Mouse (Mus musculus): ENCODE results near the gene Slc51b. TPM values are rescaled to one million over a fixed set of nuclear protein-coding genes. Genes with fewer than 3 reads are reported as not detected.

Slc51b gene
- polyA plus RNA-seq, 1 experiment from 2014 or later, result not detected

DNA sequence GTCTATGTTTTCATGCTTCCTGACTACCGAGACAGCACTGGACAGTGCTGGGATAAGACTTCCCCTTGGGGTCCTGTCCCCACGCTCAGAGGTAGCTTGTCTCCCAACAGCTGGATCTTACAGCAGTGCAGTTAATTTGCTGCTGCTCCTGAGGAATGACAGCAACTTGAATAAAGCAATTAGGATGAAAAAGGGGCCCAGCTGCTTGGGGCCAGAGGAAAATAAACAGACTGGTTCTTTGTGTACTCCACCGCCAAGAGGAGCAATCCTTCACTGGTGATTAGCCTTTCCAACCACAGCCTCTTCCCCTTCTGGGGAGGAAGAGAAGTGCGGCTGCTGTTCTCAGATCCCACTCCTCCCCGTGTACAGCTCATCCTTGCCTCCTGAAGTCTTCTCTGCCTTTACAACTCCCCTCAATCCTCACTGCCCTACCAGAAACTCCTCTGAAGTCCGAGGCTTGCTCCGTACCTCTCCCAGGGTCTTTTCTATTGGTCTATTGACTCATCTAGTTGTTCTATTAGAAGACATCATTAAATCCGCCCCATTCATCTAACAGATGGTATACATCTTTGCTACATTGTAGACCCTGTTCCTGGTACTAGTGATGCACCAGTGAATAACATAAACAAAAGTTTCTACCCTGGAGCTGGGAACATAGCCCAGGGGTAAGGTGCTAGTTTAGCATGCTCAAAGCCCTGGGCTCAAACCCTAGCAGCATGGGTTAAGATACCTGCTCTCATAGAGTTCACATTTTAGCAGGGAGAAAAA, 36.2 kb downstream of the Slc51b start:
- H3K9me3 ChIP-seq (ENCODE audit: control insufficient read depth, low read length), result no peaks in the 10 kb centered on the region
- H3K27ac ChIP-seq (replicated peaks), result no peak overlapping the region
- no peak overlapping the region for H3K4me2 ChIP-seq (replicated peaks; ENCODE audit: low read depth)
- no peaks in the 10 kb centered on the region for H3K36me3 ChIP-seq (ENCODE audit: control insufficient read depth, insufficient read depth, low read length)
- DNase-seq (ENCODE audit: low spot score) (no peak), ATAC-seq (ENCODE audit: low FRiP score, low TSS enrichment) (no peak)
- H3K9ac ChIP-seq (ENCODE audit: low read length), result no peak overlapping the region
- no peak overlapping the region for H3K4me3 ChIP-seq (ENCODE audit: low read depth, low read length)
- 0 out of 2 replicates have a peak, but pooled peaks cover 3% of the 10 kb centered on the region for H3K4me1 ChIP-seq (replicated peaks; ENCODE audit: control insufficient read depth, insufficient read depth)
- WGBS, result 14% methylated on average over 8 of the region's 8 CpGs
- H3K27me3 ChIP-seq (ENCODE audit: control insufficient read depth, insufficient read depth, low read length), result 0 out of 2 replicates have a peak, but pooled peaks cover 4% of the 10 kb centered on the region
- TF ChIP-seq CTCF (IDR thresholded peaks at IDR 0.05; ENCODE audit: low read depth) (peak; percentile 59), EP300 (optimal IDR thresholded peaks at IDR 0.05) (no peak)

DNA sequence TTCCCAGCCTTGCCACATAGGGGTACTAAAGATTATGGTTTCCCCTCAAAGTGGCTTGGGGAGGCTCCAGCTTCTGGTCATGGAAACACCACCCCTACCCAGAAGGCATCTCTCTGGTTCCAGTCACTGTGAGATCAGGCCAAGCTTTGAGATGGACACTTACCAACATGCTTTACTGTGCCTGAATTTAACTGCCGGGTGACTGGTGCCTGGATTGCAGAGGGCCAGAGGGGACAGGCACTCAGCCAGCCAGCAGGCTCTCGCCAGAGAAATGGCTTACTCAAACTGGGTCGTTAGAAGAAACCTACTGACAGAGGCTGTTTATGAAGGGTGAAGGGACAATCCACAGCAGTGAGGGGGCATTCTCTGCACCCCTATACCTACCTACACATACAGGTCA, 38.5 kb downstream of the Slc51b start:
- ATAC-seq (ENCODE audit: low FRiP score, low TSS enrichment), result no peak

GRCm38 (mm10) chr9:65382751-65383097, 40.0 kb downstream of the Slc51b start:
- Histone ChIP-seq H3K4me3 (ENCODE audit: low read depth, low read length) (no peak overlapping the region), H3K27me3 (ENCODE audit: control insufficient read depth, insufficient read depth, low read length) (no peaks in the 10 kb centered on the region), H3K9ac (ENCODE audit: low read length) (peak overlapping the region; percentile 1; the same call in 1 of the 2 replicates), H3K4me2 (replicated peaks; ENCODE audit: low read depth) (no peak overlapping the region), H3K9me3 (ENCODE audit: control insufficient read depth, low read length) (no peaks in the 10 kb centered on the region), H3K36me3 (ENCODE audit: control insufficient read depth, insufficient read depth, low read length) (no peaks in the 10 kb centered on the region), H3K4me1 (replicated peaks; ENCODE audit: control insufficient read depth, insufficient read depth) (0 out of 2 replicates have a peak, but pooled peaks cover 3% of the 10 kb centered on the region), H3K27ac (replicated peaks) (peak overlapping the region; percentile 71)
- TF ChIP-seq CTCF (IDR thresholded peaks at IDR 0.05; ENCODE audit: low read depth) (no peak), EP300 (optimal IDR thresholded peaks at IDR 0.05) (no peak)
- ATAC-seq (ENCODE audit: low FRiP score, low TSS enrichment) (peak; percentile 24; the same call in 1 of the 2 replicates), DNase-seq (ENCODE audit: low spot score) (no peak)
- 49% methylated on average over 3 of the region's 3 CpGs for WGBS

More for the DNA sequence above, 38.5 kb downstream of the Slc51b start:
- Histone ChIP-seq H3K27me3 (ENCODE audit: control insufficient read depth, insufficient read depth, low read length) (no peaks in the 10 kb centered on the region), H3K4me3 (ENCODE audit: low read depth, low read length) (no peak overlapping the region), H3K4me2 (replicated peaks; ENCODE audit: low read depth) (no peak overlapping the region), H3K4me1 (replicated peaks; ENCODE audit: control insufficient read depth, insufficient read depth) (0 out of 2 replicates have a peak, but pooled peaks cover 3% of the 10 kb centered on the region), H3K9me3 (ENCODE audit: control insufficient read depth, low read length) (no peaks in the 10 kb centered on the region), H3K9ac (ENCODE audit: low read length) (no peak overlapping the region), H3K27ac (replicated peaks) (no peak overlapping the region), H3K36me3 (ENCODE audit: control insufficient read depth, insufficient read depth, low read length) (no peaks in the 10 kb centered on the region)
- TF ChIP-seq EP300 (optimal IDR thresholded peaks at IDR 0.05), result no peak
- no peak for TF ChIP-seq CTCF (IDR thresholded peaks at IDR 0.05; ENCODE audit: low read depth)
- DNase-seq (ENCODE audit: low spot score), result no peak
- WGBS, result 51% methylated on average over 3 of the region's 3 CpGs

- no peaks in the 10 kb centered on the region for H3K36me3 ChIP-seq (ENCODE audit: control insufficient read depth, insufficient read depth, low read length)
- TF ChIP-seq CTCF (IDR thresholded peaks at IDR 0.05; ENCODE audit: low read depth) (no peak), EP300 (optimal IDR thresholded peaks at IDR 0.05) (no peak)
- H3K9ac ChIP-seq (ENCODE audit: low read length), result no peak overlapping the region; the same call in 1 of the 2 replicates
- no peak overlapping the region for H3K4me3 ChIP-seq (ENCODE audit: low read depth, low read length)
- no peaks in the 10 kb centered on the region for H3K9me3 ChIP-seq (ENCODE audit: control insufficient read depth, low read length)
- DNase-seq (ENCODE audit: low spot score), result no peak
- peak overlapping the region; percentile 71 for H3K27ac ChIP-seq (replicated peaks)
- H3K4me2 ChIP-seq (replicated peaks; ENCODE audit: low read depth), result no peak overlapping the region
- H3K27me3 ChIP-seq (ENCODE audit: control insufficient read depth, insufficient read depth, low read length), result no peaks in the 10 kb centered on the region
- 0 out of 2 replicates have a peak, but pooled peaks cover 3% of the 10 kb centered on the region for H3K4me1 ChIP-seq (replicated peaks; ENCODE audit: control insufficient read depth, insufficient read depth)
- 59% methylated on average over 6 of the region's 6 CpGs for WGBS
- ATAC-seq (ENCODE audit: low FRiP score, low TSS enrichment), result peak; percentile 71; the same call in 1 of the 2 replicates
These were observed 40.6 kb downstream of the Slc51b start for GRCm38 (mm10) chr9:65382031-65382750.

DNA sequence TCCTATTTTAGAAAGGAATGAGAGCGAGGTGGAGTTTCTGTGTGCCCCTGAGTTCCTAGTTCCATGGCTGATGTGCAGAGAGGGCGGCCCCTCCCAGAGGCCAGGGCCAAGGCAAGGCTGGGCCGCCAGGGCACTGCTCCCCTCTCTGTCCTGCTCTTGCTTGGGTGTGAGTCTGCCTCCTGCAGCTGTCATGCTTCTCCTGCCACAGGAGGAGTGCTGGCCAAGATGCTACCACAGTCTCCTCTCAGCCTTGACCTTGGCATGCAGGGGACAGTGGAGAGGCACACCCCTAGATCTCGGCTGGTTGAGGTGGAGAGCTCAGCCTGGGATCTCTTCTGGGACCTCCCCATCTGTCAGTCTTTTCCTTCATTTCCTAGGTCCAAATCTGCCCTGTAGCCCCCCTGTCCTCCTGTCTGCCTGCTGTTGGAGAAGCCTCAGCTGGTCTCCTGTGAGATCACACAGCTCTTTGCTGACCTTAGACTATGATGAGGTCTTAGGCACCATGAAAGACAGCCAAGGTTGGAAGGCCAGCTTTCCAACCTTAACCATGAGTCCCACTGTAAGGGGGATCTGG, 41.7 kb downstream of the Slc51b start:
- ATAC-seq (ENCODE audit: low FRiP score, low TSS enrichment), result no peak
- Histone ChIP-seq H3K9me3 (ENCODE audit: control insufficient read depth, low read length) (no peaks in the 10 kb centered on the region), H3K27me3 (ENCODE audit: control insufficient read depth, insufficient read depth, low read length) (no peaks in the 10 kb centered on the region), H3K36me3 (ENCODE audit: control insufficient read depth, insufficient read depth, low read length) (no peaks in the 10 kb centered on the region), H3K4me2 (replicated peaks; ENCODE audit: low read depth) (no peak overlapping the region), H3K9ac (ENCODE audit: low read length) (no peak overlapping the region), H3K4me1 (replicated peaks; ENCODE audit: control insufficient read depth, insufficient read depth) (no peaks in the 10 kb centered on the region), H3K27ac (replicated peaks) (no peak overlapping the region), H3K4me3 (ENCODE audit: low read depth, low read length) (no peak overlapping the region)
- no peak for DNase-seq (ENCODE audit: low spot score)
- TF ChIP-seq EP300 (optimal IDR thresholded peaks at IDR 0.05) (no peak), CTCF (IDR thresholded peaks at IDR 0.05; ENCODE audit: low read depth) (no peak)
- WGBS, result 61% methylated on average over 4 of the region's 4 CpGs

All from stomach, postnatal 0 days (tissue).